Mouse (Mus musculus) erythroblast, embryonic 14.5 days (primary cell): ENCODE data around the gene Lama4. TPM values are rescaled to one million over a fixed set of nuclear protein-coding genes. Genes with fewer than 3 reads are reported as not detected.

Source experiments
- H3K27me3 ChIP-seq: 2 replicates; pipeline ENCODE4 v1.6.1; 2012; ENCODE audit warnings: inconsistent platforms; ENCODE audit not compliant: control insufficient read depth
- H3K36me3 ChIP-seq: 2 replicates; pipeline ENCODE4 v1.6.1; 2012; ENCODE audit warnings: mild to moderate bottlenecking, inconsistent platforms; ENCODE audit not compliant: control insufficient read depth
- H3K4me1 ChIP-seq: 2 replicates; pipeline ENCODE4 v1.6.1; 2012; ENCODE audit warnings: inconsistent platforms; ENCODE audit not compliant: control insufficient read depth
- H3K4me3 ChIP-seq: replicated peaks from 2 replicates; pipeline ENCODE3; 2012; ENCODE audit warnings: moderate library complexity, mild to moderate bottlenecking, inconsistent platforms
- H3K9me3 ChIP-seq: 2 replicates; pipeline ENCODE4 v1.6.1; 2012; ENCODE audit warnings: low read length, inconsistent platforms, mixed read lengths; ENCODE audit not compliant: control insufficient read depth
- GATA1 ChIP-seq: IDR thresholded peaks from 2 replicates; pipeline ENCODE4 v1.6.1; 2012; ENCODE audit warnings: low read length, inconsistent platforms, mixed read lengths
- TAL1 ChIP-seq: IDR thresholded peaks from 3 replicates; pipeline ENCODE4 v1.6.1; 2012; ENCODE audit warnings: low read length, inconsistent platforms, mixed read lengths
- polyA plus RNA-seq: library from polyadenylated mRNA; stranded (reverse); fragments of >175 nt; gene quantifications from 2 replicates; pipeline ENCODE4 v1.2.3, GENCODE M21; 2012

Gene Lama4
- polyA plus RNA-seq: not detected in 2 replicates

GRCm38 (mm10) chr10:38965075-38965781 is at the start of gene Lama4:
Gene Lama4 (plus strand): TSS chr10:38965515.
- no peak for TF ChIP-seq TAL1
- no peak for TF ChIP-seq GATA1
- Histone ChIP-seq H3K4me1 (no peaks in the 10 kb centered on the region), H3K36me3 (no peaks in the 10 kb centered on the region), H3K27me3 (peaks cover 10% of the 10 kb centered on the region), H3K4me3 (no peak within 1 kb of the TSS), H3K9me3 (no peaks in the 10 kb centered on the region)

- Histone ChIP-seq H3K4me3 (no peak overlapping the region), H3K9me3 (peaks cover 3% of the 10 kb centered on the region; the same call in 1 of the 2 replicates), H3K4me1 (no peaks in the 10 kb centered on the region), H3K27me3 (no peaks in the 10 kb centered on the region), H3K36me3 (no peaks in the 10 kb centered on the region)
- TF ChIP-seq GATA1 (no peak), TAL1 (no peak)
Observed at GRCm38 (mm10) chr10:38916027-38916617, 49.2 kb upstream of the Lama4 start.

GRCm38 (mm10) chr10:38928940-38929697 is 36.2 kb upstream of the Lama4 start:
- H3K36me3 ChIP-seq: no peaks in the 10 kb centered on the region
- no peaks in the 10 kb centered on the region for H3K27me3 ChIP-seq

GRCm38 (mm10) chr10:38944701-38945100 is 20.6 kb upstream of the Lama4 start:
- TF ChIP-seq GATA1 (no peak), TAL1 (no peak)
- no peaks in the 10 kb centered on the region for H3K4me1 ChIP-seq
- no peaks in the 10 kb centered on the region for H3K36me3 ChIP-seq
- no peaks in the 10 kb centered on the region for H3K27me3 ChIP-seq
- H3K4me3 ChIP-seq: no peak overlapping the region
- H3K9me3 ChIP-seq: no peaks in the 10 kb centered on the region

More at GRCm38 (mm10) chr10:38928940-38929697, 36.2 kb upstream of the Lama4 start:
- H3K4me3 ChIP-seq: no peak overlapping the region
- TF ChIP-seq TAL1 (no peak), GATA1 (no peak)
- no peaks in the 10 kb centered on the region for H3K4me1 ChIP-seq
- no peaks in the 10 kb centered on the region; the same call in 1 of the 2 replicates for H3K9me3 ChIP-seq

GRCm38 (mm10) chr10:38961920-38962319 is 3.4 kb upstream of the Lama4 start:
- TF ChIP-seq GATA1: no peak
- no peak for TF ChIP-seq TAL1
- H3K4me1 ChIP-seq: no peaks in the 10 kb centered on the region
- H3K4me3 ChIP-seq: no peak overlapping the region
- no peaks in the 10 kb centered on the region for H3K36me3 ChIP-seq
- no peaks in the 10 kb centered on the region for H3K9me3 ChIP-seq
- peaks cover 10% of the 10 kb centered on the region for H3K27me3 ChIP-seq

GRCm38 (mm10) chr10:38964719-38965074 is 618 bp upstream of the Lama4 start:
- Histone ChIP-seq H3K9me3 (no peaks in the 10 kb centered on the region), H3K36me3 (no peaks in the 10 kb centered on the region), H3K27me3 (peaks cover 10% of the 10 kb centered on the region), H3K4me1 (no peaks in the 10 kb centered on the region), H3K4me3 (no peak overlapping the region)
- no peak for TF ChIP-seq GATA1
- TF ChIP-seq TAL1: no peak

- no peak for TF ChIP-seq TAL1
- TF ChIP-seq GATA1: no peak
- Histone ChIP-seq H3K9me3 (no peaks in the 10 kb centered on the region), H3K4me3 (no peak overlapping the region), H3K4me1 (no peaks in the 10 kb centered on the region), H3K36me3 (no peaks in the 10 kb centered on the region), H3K27me3 (peaks cover 10% of the 10 kb centered on the region)
Observed at GRCm38 (mm10) chr10:38965857-38966256, 542 bp downstream of the Lama4 start.

GRCm38 (mm10) chr10:38966646-38967045 is 1.3 kb downstream of the Lama4 start:
- no peaks in the 10 kb centered on the region for H3K36me3 ChIP-seq
- H3K27me3 ChIP-seq: peaks cover 10% of the 10 kb centered on the region
- TF ChIP-seq TAL1: no peak
- no peak for TF ChIP-seq GATA1
- H3K9me3 ChIP-seq: no peaks in the 10 kb centered on the region
- no peaks in the 10 kb centered on the region for H3K4me1 ChIP-seq
- H3K4me3 ChIP-seq: no peak overlapping the region
